Mouse (Mus musculus): ENCODE data around the gene 1700015F17Rik. TPM values are rescaled to one million over a fixed set of nuclear protein-coding genes. Genes with fewer than 3 reads are reported as not detected.

Gene 1700015F17Rik
- polyA plus RNA-seq, 1 experiment from 2014 or later, result not detected

- Histone ChIP-seq H3K4me1 (no peaks in the 10 kb centered on the region), H3K36me3 (ENCODE audit: poor library complexity, severe bottlenecking) (no peaks in the 10 kb centered on the region), H3K4me3 (no peak within 1 kb of the TSS), H3K27ac (no peak within 1 kb of the TSS), H3K4me2 (no peak within 1 kb of the TSS), H3K9ac (no peak within 1 kb of the TSS), H3K27me3 (no peaks in the 10 kb centered on the region), H3K9me3 (replicated peaks) (no peaks in the 10 kb centered on the region)
- WGBS, result 86% methylated on average over 9 of the region's 9 CpGs
- ATAC-seq, result no peak
Measured at GRCm38 (mm10) chr5:5419992-5420455, 58.9 kb downstream of the 1700015F17Rik start, which contains the start of gene Cdk14. Gene Cdk14, minus strand, starts transcription at chr5:5420312.

- no peaks in the 10 kb centered on the region for H3K9me3 ChIP-seq (replicated peaks)
- no peak overlapping the region for H3K4me2 ChIP-seq
- no peak overlapping the region for H3K27ac ChIP-seq
- H3K4me3 ChIP-seq, result no peak overlapping the region
- H3K9ac ChIP-seq, result no peak overlapping the region
- H3K27me3 ChIP-seq, result no peaks in the 10 kb centered on the region
- WGBS, result 80% methylated on average over 1 of the region's 1 CpGs
- H3K36me3 ChIP-seq (ENCODE audit: poor library complexity, severe bottlenecking), result no peaks in the 10 kb centered on the region
- no peak for ATAC-seq
- no peaks in the 10 kb centered on the region for H3K4me1 ChIP-seq
Measured at GRCm38 (mm10) chr5:5419253-5419652, 59.7 kb downstream of the 1700015F17Rik start.

- Histone ChIP-seq H3K27me3 (no peaks in the 10 kb centered on the region), H3K9ac (no peak overlapping the region), H3K9me3 (replicated peaks) (no peaks in the 10 kb centered on the region), H3K4me1 (no peaks in the 10 kb centered on the region), H3K36me3 (ENCODE audit: poor library complexity, severe bottlenecking) (no peaks in the 10 kb centered on the region), H3K4me3 (no peak overlapping the region), H3K4me2 (no peak overlapping the region), H3K27ac (no peak overlapping the region)
- no peak for ATAC-seq
- 89% methylated on average over 3 of the region's 3 CpGs for WGBS
Measured at GRCm38 (mm10) chr5:5414835-5415234, 64.1 kb downstream of the 1700015F17Rik start.

GRCm38 (mm10) chr5:5411886-5412285 is 67.1 kb downstream of the 1700015F17Rik start:
- Histone ChIP-seq H3K4me1 (no peaks in the 10 kb centered on the region), H3K27ac (no peak overlapping the region), H3K9ac (no peak overlapping the region), H3K36me3 (ENCODE audit: poor library complexity, severe bottlenecking) (no peaks in the 10 kb centered on the region), H3K27me3 (no peaks in the 10 kb centered on the region), H3K9me3 (replicated peaks) (no peaks in the 10 kb centered on the region), H3K4me3 (no peak overlapping the region), H3K4me2 (no peak overlapping the region)
- ATAC-seq, result no peak
- WGBS, result 97% methylated on average over 2 of the region's 2 CpGs

- WGBS, result 38% methylated on average over 4 of the region's 4 CpGs
- no peak overlapping the region for H3K4me2 ChIP-seq
- no peaks in the 10 kb centered on the region for H3K9me3 ChIP-seq (replicated peaks)
- no peak overlapping the region for H3K4me3 ChIP-seq
- H3K27ac ChIP-seq, result no peak overlapping the region
- no peaks in the 10 kb centered on the region for H3K36me3 ChIP-seq (ENCODE audit: poor library complexity, severe bottlenecking)
- no peaks in the 10 kb centered on the region for H3K4me1 ChIP-seq
- H3K9ac ChIP-seq, result no peak overlapping the region
- ATAC-seq, result no peak
- no peaks in the 10 kb centered on the region for H3K27me3 ChIP-seq
Measured at GRCm38 (mm10) chr5:5401986-5402385, 77.0 kb downstream of the 1700015F17Rik start.

GRCm38 (mm10) chr5:5392786-5393185 is 86.2 kb downstream of the 1700015F17Rik start:
- ATAC-seq, result no peak
- Histone ChIP-seq H3K4me1 (no peaks in the 10 kb centered on the region), H3K4me3 (no peak overlapping the region), H3K9ac (no peak overlapping the region), H3K27ac (no peak overlapping the region), H3K36me3 (ENCODE audit: poor library complexity, severe bottlenecking) (no peaks in the 10 kb centered on the region), H3K9me3 (replicated peaks) (no peaks in the 10 kb centered on the region), H3K27me3 (no peaks in the 10 kb centered on the region), H3K4me2 (no peak overlapping the region)
- 56% methylated on average over 3 of the region's 3 CpGs for WGBS

Other genes starting within 250 kb of the 1700015F17Rik start
- gene Cdk14, start 58.8 kb downstream of the 1700015F17Rik start, polyA plus RNA-seq (2015; fragmentation: Nextera tagmentation; extraction: Ambion mirVana), result 21.8 and 25.1 TPM in 2 replicates
- gene Cldn12, start 35.8 kb upstream of the 1700015F17Rik start, polyA plus RNA-seq (2015; fragmentation: Nextera tagmentation; extraction: Ambion mirVana), result 24.1 and 29.1 TPM in 2 replicates
- gene Gtpbp10, start 80.4 kb upstream of the 1700015F17Rik start, polyA plus RNA-seq (2015; fragmentation: Nextera tagmentation; extraction: Ambion mirVana), result 31.0 and 33.2 TPM in 2 replicates
- gene Gm8773, start 94.7 kb upstream of the 1700015F17Rik start, polyA plus RNA-seq (2015; fragmentation: Nextera tagmentation; extraction: Ambion mirVana), result 6.4 and 7.1 TPM in 2 replicates
- gene Cfap69, start 185.1 kb upstream of the 1700015F17Rik start, polyA plus RNA-seq (2015; fragmentation: Nextera tagmentation; extraction: Ambion mirVana), result 7.3 and 8.3 TPM in 2 replicates
- 5.4 and 6.2 TPM in 2 replicates for gene Steap2, start 215.4 kb upstream of the 1700015F17Rik start, polyA plus RNA-seq (2015; fragmentation: Nextera tagmentation; extraction: Ambion mirVana)